Comparison of ENCODE assay signal across 12 mouse cellular contexts in genomic region chr19:6182534-6182933, GRCm38 (mm10). TPM values are rescaled to one million over a fixed set of nuclear protein-coding genes. Genes with fewer than 3 reads are reported as not detected.
DNase-seq lines count a peak whose midpoint lies in the region; ATAC-seq and TF ChIP-seq lines count a peak whose summit lies in the region.
"Had no signal": no experiment of that assay in that cellular context is flagged by ENCODE, and none has a peak within 500 bp of the region (broad histone marks: within the 10 kb centered on the region; RNA-seq: fewer than 3 reads in every experiment).

No protein-coding gene starts in this region.

- TF ChIP-seq POLR2A in CH12.LX (IDR thresholded peaks at IDR 0.05; ENCODE audit: low read depth, low read length): no peak

- H3K36me3 ChIP-seq in CH12.LX (replicated peaks in 1 of 2; ENCODE audit: control insufficient read depth in 1 of 2, insufficient read depth in 1 of 2, low read length in 1 of 2): no peaks in the 10 kb centered on the region
- H3K36me3 ChIP-seq in limb, embryonic 10.5 days: no peaks in the 10 kb centered on the region
- H3K36me3 ChIP-seq: hindbrain, embryonic 15.5 days; limb, embryonic 13.5 days had no signal

- no peak overlapping the region for H3K4me2 ChIP-seq in CH12.LX (ENCODE audit: insufficient read depth, low read depth, poor library complexity, severe bottlenecking)
- H3K4me2 ChIP-seq: hindbrain, embryonic 15.5 days; limb, embryonic 13.5 days had no signal

- no peaks in the 10 kb centered on the region for H3K9me3 ChIP-seq in CH12.LX (replicated peaks; ENCODE audit: low read length)
- H3K9me3 ChIP-seq in limb, embryonic 10.5 days (replicated peaks): no peaks in the 10 kb centered on the region
- H3K9me3 ChIP-seq: hindbrain, embryonic 15.5 days; limb, embryonic 13.5 days had no signal

- peaks cover 18% of the 10 kb centered on the region for H3K27me3 ChIP-seq in CH12.LX (replicated peaks)
- no peaks in the 10 kb centered on the region for H3K27me3 ChIP-seq in limb, embryonic 10.5 days (ENCODE audit: low read depth, poor library complexity, severe bottlenecking)
- H3K27me3 ChIP-seq: hindbrain, embryonic 15.5 days; limb, embryonic 13.5 days had no signal

- no peak for TF ChIP-seq CTCF in CH12.LX (conservative IDR thresholded peaks at IDR 0.05 in 1 of 2, IDR thresholded peaks at IDR 0.05 in 1 of 2; ENCODE audit: low read depth in 2 of 2, low read length in 2 of 2)

- no peak overlapping the region for H3K27ac ChIP-seq in CH12.LX (ENCODE audit: insufficient read depth, low read depth)
- no peak overlapping the region for H3K27ac ChIP-seq in limb, embryonic 10.5 days
- H3K27ac ChIP-seq: hindbrain, embryonic 15.5 days; limb, embryonic 13.5 days had no signal

- H3K4me1 ChIP-seq in CH12.LX (ENCODE audit: control insufficient read depth in 1 of 2, insufficient read depth in 2 of 2): peaks cover 0 to 5% of the 10 kb centered on the region in 2 experiments; a peak in 2 of 4 replicates
- peaks cover 4% of the 10 kb centered on the region; the same call in 1 of the 2 replicates for H3K4me1 ChIP-seq in limb, embryonic 10.5 days
- H3K4me1 ChIP-seq: hindbrain, embryonic 15.5 days had no signal

- dilution Hi-C loops in CH12.LX (cut with MboI; ENCODE audit: extremely low pct_ligation_motif_present, extremely low pct_unique_long_range_greater_than_20kb, low sequenced_read_pairs): no loop called here

- 11% methylated on average over 3 of the region's 3 CpGs for WGBS in limb, embryonic 10.5 days

- no peak for TF ChIP-seq EP300 in CH12.LX (IDR thresholded peaks at IDR 0.05; ENCODE audit: low read length)

- in situ Hi-C loops in CH12.LX (cut with MboI; ENCODE audit: low pct_ligation_motif_present, low pct_unique_long_range_greater_than_20kb, low sequenced_read_pairs): no loop called here

- no peak overlapping the region for H3K9ac ChIP-seq in CH12.LX (ENCODE audit: insufficient read depth, low read depth)
- H3K9ac ChIP-seq: hindbrain, embryonic 15.5 days; limb, embryonic 13.5 days had no signal

- ATAC-seq in megakaryocyte, adult 5-6 weeks (ENCODE audit: poor library complexity, severe bottlenecking): peak; percentile 69

- H3K4me3 ChIP-seq in CH12.LX (replicated peaks in 1 of 3; ENCODE audit: low read depth in 2 of 3, low read length in 2 of 3, poor library complexity in 1 of 3): no peak overlapping the region
- no peak overlapping the region for H3K4me3 ChIP-seq in limb, embryonic 10.5 days
- H3K4me3 ChIP-seq: hindbrain, embryonic 15.5 days; limb, embryonic 13.5 days had no signal

- H3K79me2 ChIP-seq in CH12.LX (replicated peaks; ENCODE audit: control insufficient read depth, extremely low read depth, insufficient read depth, poor library complexity, severe bottlenecking): no peaks in the 10 kb centered on the region

- peak; percentile 76 for DNase-seq in adrenal gland, postnatal 14 days
- DNase-seq in adrenal gland, adult 8-10 months: no peak
- DNase-seq in CH12.LX (ENCODE audit: extremely low read depth): peak; percentile 3
- DNase-seq in cerebellum, adult 9-10 months: peak; percentile 67
- DNase-seq in urinary bladder, adult 2 months (ENCODE audit: low spot score): no peak
- DNase-seq in limb, embryonic 10.5 days (ENCODE audit: low spot score): no peak
- no peak for DNase-seq in layer of hippocampus, postnatal 25 days (ENCODE audit: extremely low spot score in 1 of 2, low spot score in 1 of 2)

- no peak for TF ChIP-seq RAD21 in CH12.LX (IDR thresholded peaks at IDR 0.05; ENCODE audit: low read depth, low read length)

TF ChIP-seq in CH12.LX, 34 proteins besides CTCF, POLR2A, EP300 and RAD21:
- no peak for TF ChIP-seq CHD2 (IDR thresholded peaks at IDR 0.05; ENCODE audit: low read length)

RNA-seq across cellular contexts. Expression of gene Majin, which starts 1.7 kb away (rescaled TPM):
- 1.0 and 1.2 TPM in 2 replicates for total RNA-seq in adrenal gland, postnatal 14 days (2021)
- total RNA-seq in adrenal gland, adult 8-10 months (2022): 1 to 10 TPM; 2.0 to 4.4 (median 3.5) TPM
- total RNA-seq in CH12.LX (2012; rRNA removed) (not detected in 2 replicates), CH12.LX (2014; rRNA removed) (not detected in 2 replicates)
- polyA plus RNA-seq in CH12.LX (2012; ENCODE audit: insufficient read length, low read depth): not detected in 2 replicates
- 0.58 TPM in 1 of 2 replicates, not detected in the other for total RNA-seq in megakaryocyte, adult 5-6 weeks (2015)
- total RNA-seq in megakaryocyte, adult 5-6 weeks (2017): not detected in 2 replicates
- polyA plus RNA-seq in urinary bladder, adult 2 months (2012; rRNA removed): 0.52 and 0.60 TPM in 2 replicates
- not detected in 2 replicates for polyA plus RNA-seq in limb, embryonic 10.5 days (2016; fragmentation: Nextera tagmentation; extraction: Ambion mirVana)
- total RNA-seq in layer of hippocampus, postnatal 25 days (2021): not detected
- polyA plus RNA-seq: heart, embryonic 14.5 days; hindbrain, embryonic 15.5 days; limb, embryonic 13.5 days; lung, embryonic 16.5 days had no signal

RNA-seq across cellular contexts. Expression of gene Arl2, which starts 41.2 kb away (rescaled TPM):
- total RNA-seq in adrenal gland, postnatal 14 days (2021): 61.2 and 61.5 TPM in 2 replicates
- 100 to 1,000 TPM in 2 of 4 experiments, 10 to 100 TPM in 2; 92.7 to 127 (median 112) TPM for total RNA-seq in adrenal gland, adult 8-10 months (2022)
- total RNA-seq in CH12.LX (2012; rRNA removed): 35.4 and 48.4 TPM in 2 replicates
- total RNA-seq in CH12.LX (2014; rRNA removed): 23.9 and 27.9 TPM in 2 replicates
- 28.0 and 36.9 TPM in 2 replicates for polyA plus RNA-seq in CH12.LX (2012; ENCODE audit: insufficient read length, low read depth)
- 9.1 and 10.6 TPM in 2 replicates for total RNA-seq in megakaryocyte, adult 5-6 weeks (2015)
- 8.0 and 9.7 TPM in 2 replicates for total RNA-seq in megakaryocyte, adult 5-6 weeks (2017)
- 76.9 and 87.5 TPM in 2 replicates for polyA plus RNA-seq in urinary bladder, adult 2 months (2012; rRNA removed)
- 97.0 and 112 TPM in 2 replicates for polyA plus RNA-seq in limb, embryonic 10.5 days (2016; fragmentation: Nextera tagmentation; extraction: Ambion mirVana)
- 10 to 100 TPM; 75.5 to 76.1 TPM for total RNA-seq in layer of hippocampus, postnatal 25 days (2021)

RNA-seq across cellular contexts. Expression of gene Batf2, which starts 41.8 kb away (rescaled TPM):
- total RNA-seq in adrenal gland, postnatal 14 days (2021): 0.52 and 1.5 TPM in 2 replicates
- total RNA-seq in adrenal gland, adult 8-10 months (2022): 1 to 10 TPM; 1.4 to 3.5 (median 2.7) TPM
- total RNA-seq in CH12.LX (2012; rRNA removed) (not detected in 2 replicates), CH12.LX (2014; rRNA removed) (not detected in 2 replicates)
- not detected in 2 replicates for polyA plus RNA-seq in CH12.LX (2012; ENCODE audit: insufficient read length, low read depth)
- total RNA-seq in megakaryocyte, adult 5-6 weeks (2015): 1.1 and 1.4 TPM in 2 replicates
- 0.48 and 0.49 TPM in 2 replicates for total RNA-seq in megakaryocyte, adult 5-6 weeks (2017)
- polyA plus RNA-seq in urinary bladder, adult 2 months (2012; rRNA removed): 5.1 and 9.2 TPM in 2 replicates
- not detected in 2 replicates for polyA plus RNA-seq in limb, embryonic 10.5 days (2016; fragmentation: Nextera tagmentation; extraction: Ambion mirVana)
- total RNA-seq in layer of hippocampus, postnatal 25 days (2021): under 1 TPM; 0.45 to 0.69 TPM
- polyA plus RNA-seq: heart, embryonic 14.5 days; hindbrain, embryonic 15.5 days; limb, embryonic 13.5 days had no signal

RNA-seq across cellular contexts. Expression of gene Gpha2, which starts 43.6 kb away (rescaled TPM):
- 19.6 and 20.2 TPM in 2 replicates for total RNA-seq in adrenal gland, postnatal 14 days (2021)
- total RNA-seq in adrenal gland, adult 8-10 months (2022): 10 to 100 TPM; 23.4 to 37.6 (median 29.4) TPM
- total RNA-seq in CH12.LX (2012; rRNA removed) (not detected in 2 replicates), CH12.LX (2014; rRNA removed) (not detected in 2 replicates)
- not detected in 2 replicates for polyA plus RNA-seq in CH12.LX (2012; ENCODE audit: insufficient read length, low read depth)
- not detected in 2 replicates for total RNA-seq in megakaryocyte, adult 5-6 weeks (2015)
- not detected in 2 replicates for total RNA-seq in megakaryocyte, adult 5-6 weeks (2017)
- 0.31 and 0.83 TPM in 2 replicates for polyA plus RNA-seq in urinary bladder, adult 2 months (2012; rRNA removed)
- polyA plus RNA-seq in limb, embryonic 10.5 days (2016; fragmentation: Nextera tagmentation; extraction: Ambion mirVana): 0.97 and 2.1 TPM in 2 replicates
- total RNA-seq in layer of hippocampus, postnatal 25 days (2021): not detected
- polyA plus RNA-seq: heart, embryonic 14.5 days; hindbrain, embryonic 15.5 days had no signal

RNA-seq across cellular contexts. Expression of gene Ppp2r5b, which starts 53.1 kb away (rescaled TPM):
- 64.8 and 67.0 TPM in 2 replicates for total RNA-seq in adrenal gland, postnatal 14 days (2021)
- total RNA-seq in adrenal gland, adult 8-10 months (2022): 100 to 1,000 TPM; 103 to 160 (median 124) TPM
- 7.8 and 9.8 TPM in 2 replicates for total RNA-seq in CH12.LX (2012; rRNA removed)
- total RNA-seq in CH12.LX (2014; rRNA removed): 2.8 and 3.0 TPM in 2 replicates
- polyA plus RNA-seq in CH12.LX (2012; ENCODE audit: insufficient read length, low read depth): 3.4 and 4.1 TPM in 2 replicates
- total RNA-seq in megakaryocyte, adult 5-6 weeks (2015): 5.1 and 5.7 TPM in 2 replicates
- total RNA-seq in megakaryocyte, adult 5-6 weeks (2017): 3.5 and 6.7 TPM in 2 replicates
- 31.0 and 38.3 TPM in 2 replicates for polyA plus RNA-seq in urinary bladder, adult 2 months (2012; rRNA removed)
- polyA plus RNA-seq in limb, embryonic 10.5 days (2016; fragmentation: Nextera tagmentation; extraction: Ambion mirVana): 16.6 and 17.2 TPM in 2 replicates
- 100 to 1,000 TPM; 137 to 146 TPM for total RNA-seq in layer of hippocampus, postnatal 25 days (2021)

Comparison
In these comparisons a context has a peak if more than half of its experiments do, and no peak if none do; other contexts are left out.
1. DNase-seq: peak in adrenal gland, postnatal 14 days (single experiment), CH12.LX (single experiment) and cerebellum, adult 9-10 months (single experiment); none in adrenal gland, adult 8-10 months (single experiment), urinary bladder, adult 2 months (single experiment), limb, embryonic 10.5 days (single experiment) and layer of hippocampus, postnatal 25 days (0 of 2).